Mouse (Mus musculus) ES-E14 (cell line): ENCODE measurements around the gene Hdac10.

ENCODE experiments used
- CHD2 ChIP-seq: IDR thresholded peaks from 2 replicates; pipeline ENCODE4 v1.6.1; 2014; ENCODE audit warnings: mild to moderate bottlenecking, low read depth, low read length, inconsistent platforms
- HCFC1 ChIP-seq: IDR thresholded peaks from 2 replicates; pipeline ENCODE4 v1.6.1; 2012; ENCODE audit warnings: low read length, inconsistent platforms, borderline replicate concordance; ENCODE audit not compliant: insufficient read depth
- MAFK ChIP-seq: IDR thresholded peaks from 2 replicates; pipeline ENCODE4 v1.6.1; 2014; ENCODE audit warnings: mild to moderate bottlenecking, low read depth, low read length, inconsistent platforms; ENCODE audit not compliant: insufficient read depth
- ZC3H11A ChIP-seq: IDR thresholded peaks from 2 replicates; pipeline ENCODE4 v1.6.1; 2012; ENCODE audit warnings: low read depth, mild to moderate bottlenecking, inconsistent platforms, low read length, borderline replicate concordance
- ZNF384 ChIP-seq: IDR thresholded peaks from 2 replicates; pipeline ENCODE4 v1.6.1; 2012; ENCODE audit warnings: low read depth, low read length, inconsistent platforms

DNA sequence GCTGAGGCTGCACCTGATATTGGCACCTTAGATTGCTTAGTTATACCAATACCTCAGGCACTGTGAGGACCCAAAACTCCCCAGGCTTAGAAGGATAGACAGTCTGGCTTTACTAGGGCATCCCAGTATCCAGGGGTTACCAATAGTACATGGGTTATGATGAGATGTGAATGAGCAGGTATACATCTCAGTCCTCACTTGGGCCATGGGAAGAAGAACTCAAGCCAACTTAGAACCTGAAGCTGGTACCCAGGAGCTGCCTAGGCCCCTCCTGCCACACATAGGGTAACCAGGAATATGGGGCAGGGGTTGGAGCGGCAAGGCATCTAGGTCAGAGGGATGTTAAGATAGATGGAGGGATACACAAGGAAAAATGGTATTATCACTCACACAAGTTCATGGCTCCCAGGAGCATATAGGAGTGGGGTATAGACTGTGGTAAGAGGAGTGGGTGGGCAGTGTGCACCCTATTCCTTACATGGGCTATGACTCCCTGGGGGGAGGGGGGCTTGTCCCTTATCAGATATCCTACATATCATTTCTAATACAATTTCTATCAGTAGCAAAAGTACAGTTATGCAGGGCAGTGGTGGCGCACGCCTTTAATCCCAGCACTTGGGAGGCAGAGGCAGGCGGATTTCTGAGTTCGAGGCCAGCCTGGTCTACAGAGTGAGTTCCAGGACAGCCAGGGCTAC is 8.1 kb upstream of the Hdac10 start:
- TF ChIP-seq ZC3H11A (no peak), CHD2 (no peak), HCFC1 (no peak), MAFK (no peak), ZNF384 (no peak)
